Mouse (Mus musculus) gastrocnemius, adult 2 months (tissue): Measurements from ENCODE around the gene Gm20388. TPM values are rescaled to one million over a fixed set of nuclear protein-coding genes. Genes with fewer than 3 reads are reported as not detected.
A peak's percentile ranks its signal among the peaks of the same experiment; 100 is the strongest.

Source experiments
- DNase-seq: peaks from one replicate; pipeline ENCODE4 v3.0.0; 2022
- H3K27ac ChIP-seq: fragments of 200-600 bp; 2 replicates; pipeline ENCODE4 v1.8.1; 2022; ENCODE audit warnings: mild to moderate bottlenecking
- H3K4me3 ChIP-seq: fragments of 200-600 bp; 2 replicates; pipeline ENCODE4 v1.8.1; 2022; ENCODE audit warnings: mild to moderate bottlenecking, moderate library complexity
- CTCF ChIP-seq: fragments of 200-600 bp; IDR thresholded peaks from 2 replicates; pipeline ENCODE4 v1.8.1; 2022; ENCODE audit warnings: antibody characterized with exemption, mild to moderate bottlenecking, moderate library complexity
- intact Hi-C: fragments of 180-260 bp; cut with DNase I; formaldehyde crosslinking; loops from one replicate; pipeline ENCODE4 v1.15.1; 2025
- total RNA-seq, 2 experiments: library from RNA; stranded (reverse); gene quantifications; 2 replicates each; pipeline ENCODE4 v1.2.3; 2021

Gene Gm20388
- total RNA-seq, 2 experiments from 2014 or later, result 6.1 to 15.0 TPM

DNA sequence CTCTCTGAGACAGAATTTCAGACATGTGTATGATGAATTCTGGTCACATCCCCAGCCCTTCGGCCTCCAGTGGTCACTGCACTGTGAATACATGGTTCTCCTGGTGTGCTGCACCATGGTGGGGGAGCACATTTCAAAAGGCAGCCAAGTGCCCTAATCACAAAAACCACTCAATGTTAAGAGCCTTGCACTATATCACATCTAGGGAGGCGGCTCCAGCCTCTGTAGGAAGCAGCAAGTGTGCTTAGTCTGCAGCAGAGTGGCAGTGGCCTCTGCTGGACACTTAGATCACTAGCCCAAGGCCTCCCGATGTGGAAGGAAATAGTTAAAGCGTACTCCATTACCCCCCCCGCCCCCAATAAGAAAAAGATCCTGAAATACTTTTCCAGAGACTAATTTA lies 2988.4 kb downstream of the Gm20388 start:
- Histone ChIP-seq H3K27ac (no peak overlapping the region), H3K4me3 (no peak overlapping the region)
- DNase-seq, result no peak
- no peak for TF ChIP-seq CTCF
- intact Hi-C loops, result no loop called here

GRCm38 (mm10) chr8:122901476-122901875 lies 2990.8 kb downstream of the Gm20388 start:
- TF ChIP-seq CTCF, result no peak
- H3K27ac ChIP-seq, result peak overlapping the region; percentile 73
- intact Hi-C loops, result loop anchor here (5.0 kb wide), 1 partner anchor 49 kb away; no protein-coding TSS in a partner anchor

GRCm38 (mm10) chr8:122901892-122902515 lies 2991.4 kb downstream of the Gm20388 start:
- H3K27ac ChIP-seq, result peak overlapping the region; percentile 73
- intact Hi-C loops, result loop anchor here (5.0 kb wide), 1 partner anchor 50 kb away; no protein-coding TSS in a partner anchor

More at GRCm38 (mm10) chr8:122901476-122901875, 2990.8 kb downstream of the Gm20388 start:
- no peak overlapping the region for H3K4me3 ChIP-seq
- DNase-seq, result no peak

GRCm38 (mm10) chr8:122902581-122902980 lies 2991.9 kb downstream of the Gm20388 start:
- DNase-seq, result no peak
- no peak overlapping the region for H3K4me3 ChIP-seq
- TF ChIP-seq CTCF, result no peak
- intact Hi-C loops, result loop anchor here (5.0 kb wide), 1 partner anchor 50 kb away; no protein-coding TSS in a partner anchor
- peak overlapping the region; percentile 73 for H3K27ac ChIP-seq

More at GRCm38 (mm10) chr8:122901892-122902515, 2991.4 kb downstream of the Gm20388 start:
- TF ChIP-seq CTCF, result no peak
- no peak overlapping the region for H3K4me3 ChIP-seq
- no peak for DNase-seq

GRCm38 (mm10) chr8:122903002-122903401 lies 2992.4 kb downstream of the Gm20388 start:
- Histone ChIP-seq H3K27ac (peak overlapping the region; percentile 73), H3K4me3 (no peak overlapping the region)
- no peak for DNase-seq
- no peak for TF ChIP-seq CTCF
- intact Hi-C loops, result loop anchor here (5.0 kb wide), 1 partner anchor 51 kb away; no protein-coding TSS in a partner anchor

DNA sequence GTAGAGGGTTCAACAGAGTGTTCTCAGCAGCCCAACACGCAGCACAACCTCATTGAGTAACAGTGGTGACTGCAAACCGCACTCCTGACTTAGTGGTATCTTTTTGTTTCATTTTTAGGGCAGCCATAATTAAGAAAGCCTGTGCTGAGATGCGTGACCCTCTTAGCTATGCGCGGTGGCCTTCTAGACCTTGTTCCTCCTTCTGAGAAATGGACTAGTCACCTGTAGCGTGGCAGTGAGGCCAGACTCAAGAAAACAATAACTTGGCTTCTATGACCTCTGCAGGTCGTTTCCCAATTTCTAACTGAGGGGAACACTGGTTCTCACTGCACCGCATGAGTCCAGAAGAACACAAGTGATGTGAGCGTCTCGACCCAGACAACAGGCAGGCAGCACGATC lies 2993.9 kb downstream of the Gm20388 start:
- intact Hi-C loops, result loop anchor here (5.0 kb wide), 1 partner anchor 52 kb away; no protein-coding TSS in a partner anchor
- no peak for TF ChIP-seq CTCF
- Histone ChIP-seq H3K27ac (peak overlapping the region; percentile 90), H3K4me3 (no peak overlapping the region)
- no peak for DNase-seq

DNA sequence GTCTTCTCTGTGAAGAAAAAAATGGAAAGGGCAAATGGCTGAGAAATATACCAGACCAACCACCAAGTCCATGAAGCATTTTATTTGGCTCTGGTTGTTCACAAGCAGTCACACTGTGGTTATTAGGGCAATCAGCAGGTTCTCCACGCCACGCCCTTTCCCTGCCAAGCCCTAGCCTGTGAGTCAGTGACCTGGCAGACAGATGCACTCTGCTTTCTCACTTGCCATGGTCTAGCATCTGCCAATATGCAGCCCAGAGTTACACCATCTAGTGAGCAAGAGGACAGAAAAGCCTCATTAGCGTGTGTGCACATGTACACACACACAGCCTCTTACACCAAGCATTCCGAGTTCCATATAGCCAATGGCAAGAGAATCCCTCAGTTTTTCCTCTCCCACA lies 2994.7 kb downstream of the Gm20388 start:
- intact Hi-C loops, result loop anchor here (5.0 kb wide), 1 partner anchor 192 kb away; no protein-coding TSS in a partner anchor
- peak; percentile 83 for DNase-seq
- no peak for TF ChIP-seq CTCF
- peak overlapping the region; percentile 90 for H3K27ac ChIP-seq
- no peak overlapping the region; the same call in 1 of the 2 replicates for H3K4me3 ChIP-seq

GRCm38 (mm10) chr8:122906463-122907021 lies 2995.9 kb downstream of the Gm20388 start:
- Histone ChIP-seq H3K4me3 (peak overlapping the region; percentile 58), H3K27ac (peak overlapping the region; percentile 90)
- intact Hi-C loops, result loop anchor here (1.0 to 5.0 kb wide), 3 partner anchors 136 to 191 kb away; partner anchors contain the start of gene Ankrd11
- TF ChIP-seq CTCF, result peak; percentile 93; the same call in 1 of the 2 replicates
- peak; percentile 91 for DNase-seq

DNA sequence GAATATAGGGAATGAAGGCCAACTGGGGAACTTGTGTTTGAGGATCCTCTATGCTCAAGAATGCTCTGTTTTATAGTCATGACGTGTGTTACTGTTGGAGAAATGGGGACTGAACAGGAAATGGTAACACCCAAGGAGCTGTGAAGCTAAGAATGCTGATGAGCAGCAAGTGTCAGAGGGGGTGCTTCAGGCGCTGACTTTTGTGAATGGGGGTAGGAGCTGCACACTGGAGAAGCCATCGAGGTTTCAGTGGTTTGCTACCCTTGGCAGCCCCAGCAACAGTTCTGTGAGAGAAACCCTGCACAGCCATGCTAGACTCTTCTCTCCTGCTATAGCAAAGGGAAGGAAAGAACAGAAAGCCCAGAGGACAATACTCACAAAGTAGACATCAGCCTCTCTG lies 3001.5 kb downstream of the Gm20388 start:
- intact Hi-C loops, result no loop called here
- Histone ChIP-seq H3K27ac (no peak overlapping the region), H3K4me3 (no peak overlapping the region)
- TF ChIP-seq CTCF, result no peak
- DNase-seq, result no peak

GRCm38 (mm10) chr8:122912871-122913270 lies 3002.2 kb downstream of the Gm20388 start:
- H3K27ac ChIP-seq, result no peak overlapping the region
- TF ChIP-seq CTCF, result no peak
- no peak for DNase-seq
- H3K4me3 ChIP-seq, result no peak overlapping the region
- intact Hi-C loops, result no loop called here

- no peak for DNase-seq
- H3K4me3 ChIP-seq, result no peak overlapping the region
- no peak for TF ChIP-seq CTCF
- intact Hi-C loops, result no loop called here
- H3K27ac ChIP-seq, result peak overlapping the region; percentile 85
Observed at GRCm38 (mm10) chr8:122916766-122917165, 3006.1 kb downstream of the Gm20388 start.

DNA sequence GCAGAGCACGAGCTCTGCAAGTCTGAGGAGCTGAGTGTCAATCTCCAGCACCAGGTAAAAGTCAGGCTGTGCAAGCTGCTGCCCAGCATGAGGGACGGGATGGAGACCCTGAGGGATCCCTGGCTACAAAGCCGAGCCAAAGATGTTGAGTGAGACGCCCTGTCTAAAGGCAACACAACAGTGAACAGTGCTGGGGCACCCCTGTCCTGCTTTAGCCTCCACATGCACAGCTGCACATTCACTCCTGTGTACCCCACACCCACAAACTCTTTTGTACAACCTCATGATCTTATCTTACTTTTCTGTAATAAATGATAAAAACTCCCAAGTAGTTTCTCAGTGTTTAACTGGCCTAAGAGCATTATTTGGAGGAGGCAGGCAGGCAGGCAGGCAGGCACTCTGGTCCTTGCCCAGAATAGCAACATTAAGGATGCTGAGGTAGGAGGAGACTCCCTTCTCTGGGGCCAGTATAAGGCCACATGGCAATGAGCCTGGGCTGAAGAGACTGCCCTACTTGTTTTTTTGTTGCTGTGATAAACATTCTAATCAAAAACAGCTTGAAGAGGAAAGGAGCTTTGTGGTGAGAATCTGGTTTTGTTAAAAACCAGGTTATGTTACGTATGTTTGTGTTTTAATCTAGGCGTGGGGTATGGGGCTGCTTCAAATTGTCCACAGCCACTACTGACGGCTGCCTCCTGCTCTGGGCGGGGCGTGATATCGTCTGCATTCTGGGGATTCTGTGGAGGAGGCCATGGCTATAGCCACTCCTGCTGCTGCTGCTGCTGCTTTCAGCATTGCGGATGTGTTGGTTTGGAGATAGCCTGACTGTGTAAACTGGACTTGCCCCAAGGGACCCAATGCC lies 3007.1 kb downstream of the Gm20388 start:
- intact Hi-C loops, result no loop called here
- TF ChIP-seq CTCF, result no peak
- DNase-seq, result peak; percentile 60
- H3K4me3 ChIP-seq, result peak overlapping the region; percentile 15
- peak overlapping the region; percentile 85 for H3K27ac ChIP-seq
